In the genomic region with DNA sequence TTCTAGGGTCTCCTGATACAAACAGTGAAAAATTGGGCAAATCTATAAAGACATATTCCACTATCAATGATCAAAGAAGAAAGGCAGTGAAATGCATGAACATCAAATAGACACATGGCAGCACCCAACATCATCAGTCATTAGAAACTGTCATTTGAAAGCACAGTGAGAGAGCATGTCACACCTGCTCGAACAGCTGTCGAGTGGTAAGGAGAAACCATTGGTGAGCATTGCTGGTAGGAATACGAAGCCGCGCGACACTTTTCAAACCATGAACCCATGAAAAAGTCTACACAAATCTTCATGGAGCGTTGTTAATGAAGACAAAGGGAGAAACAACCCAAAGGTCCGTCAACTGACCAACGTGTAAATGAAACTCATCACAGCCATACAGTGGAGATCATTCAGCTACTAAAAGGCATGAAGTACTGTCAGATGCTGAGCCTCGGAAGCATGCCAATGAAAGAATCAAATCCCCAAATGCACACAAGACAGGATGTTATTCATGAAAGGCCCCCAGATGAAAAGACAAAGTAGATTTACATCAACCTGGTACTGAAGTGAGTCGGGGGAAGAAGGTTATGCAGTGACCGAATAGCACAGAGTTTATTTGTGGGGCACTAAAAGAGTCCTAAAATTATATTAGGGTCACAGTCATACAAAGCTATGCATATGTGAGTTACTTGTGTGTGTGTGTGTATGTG, we compare ENCODE assay signal across 24 mouse cellular contexts. TPM values are rescaled to one million over a fixed set of nuclear protein-coding genes. Genes with fewer than 3 reads are reported as not detected.
DNase-seq lines count a peak whose midpoint lies in the region; ATAC-seq and TF ChIP-seq lines count a peak whose summit lies in the region.
"Had no signal": no experiment of that assay in that cellular context is flagged by ENCODE, and none has a peak within 500 bp of the region (broad histone marks: within the 10 kb centered on the region; RNA-seq: fewer than 3 reads in every experiment).

No protein-coding gene starts in this region.

- H3K4me3 ChIP-seq in thymus, adult 2 months (ENCODE audit: control insufficient read depth, insufficient read depth, low read length): no peak overlapping the region
- H3K4me3 ChIP-seq: forebrain, embryonic 10.5 days; forebrain, embryonic 13.5 days; heart, embryonic 12.5 days; heart, embryonic 15.5 days had no signal

- WGBS in thymus, adult 2 months: 81% methylated on average over 12 of the region's 12 CpGs

- no peak overlapping the region for H3K27ac ChIP-seq in thymus, adult 2 months (ENCODE audit: control insufficient read depth, insufficient read depth, low read length)
- H3K27ac ChIP-seq: forebrain, embryonic 10.5 days; forebrain, embryonic 13.5 days; heart, embryonic 15.5 days; hindbrain, embryonic 14.5 days; hindbrain, postnatal 0 days had no signal

- ATAC-seq in CD4-positive, CD25-positive, alpha-beta regulatory T cell, adult 4 months: peak; percentile 46
- ATAC-seq: activated CD4-positive, CD25-positive, alpha-beta regulatory T cell, adult 4 months; forebrain, embryonic 13.5 days; forebrain, embryonic 16.5 days; hindbrain, postnatal 0 days; inflammation-experienced regulatory T-cells, adult 6 months had no signal

- TF ChIP-seq POLR2A in thymus, adult 2 months (IDR thresholded peaks at IDR 0.05; ENCODE audit: control insufficient read depth, extremely low read depth, insufficient read depth, low read length, poor library complexity): no peak

- H3K4me1 ChIP-seq in thymus, adult 2 months (replicated peaks; ENCODE audit: control insufficient read depth, insufficient read depth, low read length): peaks cover 8% of the 10 kb centered on the region
- H3K4me1 ChIP-seq: forebrain, embryonic 10.5 days had no signal

- peak; percentile 23 for DNase-seq in thymus, postnatal 14 days
- DNase-seq in thymus, adult 2 months: no peak
- DNase-seq in naive thymus-derived CD4-positive, alpha-beta T cell, adult 2 months (ENCODE audit: low read depth): peak; percentile 71
- DNase-seq in cerebellum, adult 9-10 months: no peak
- DNase-seq in lung, postnatal 14 days: no peak
- DNase-seq: adrenal gland, adult 8-10 months; adrenal gland, postnatal 25 days; cerebellum, adult 11-12 months; cerebellum, adult 8-10 months; cerebellum, postnatal 14 days; gastrocnemius, postnatal 10 days; heart, adult 18-20 months; heart, postnatal 10 days; heart, postnatal 36 days had no signal

- no peak for TF ChIP-seq CTCF in thymus, adult 2 months (IDR thresholded peaks at IDR 0.05; ENCODE audit: borderline replicate concordance, control insufficient read depth, extremely low read depth, insufficient read depth, low read length, poor library complexity)

- no peaks in the 10 kb centered on the region for H3K27me3 ChIP-seq in thymus, adult 2 months (ENCODE audit: control insufficient read depth, insufficient read depth, low read length)
- H3K27me3 ChIP-seq: forebrain, embryonic 13.5 days; heart, embryonic 12.5 days; heart, embryonic 15.5 days had no signal

- no peaks in the 10 kb centered on the region for H3K36me3 ChIP-seq in thymus, adult 2 months (ENCODE audit: control insufficient read depth, insufficient read depth, low read length)
- H3K36me3 ChIP-seq: forebrain, embryonic 10.5 days; heart, embryonic 12.5 days; heart, embryonic 15.5 days had no signal

RNA-seq across cellular contexts. Expression of gene Ripor2, which starts 5.4 kb away (rescaled TPM):
- 34.3 and 36.5 TPM in 2 replicates for polyA plus RNA-seq in thymus, adult 2 months (2012; rRNA removed)
- 100 to 1,000 TPM; 228 to 281 TPM for polyA plus RNA-seq in CD4-positive, CD25-positive, alpha-beta regulatory T cell, adult 4 months (2017; shearing (Covaris generic))

Comparison
In these comparisons a context has a peak if more than half of its experiments do, and no peak if none do; other contexts are left out.
1. DNase-seq: peak in thymus, postnatal 14 days (single experiment) and naive thymus-derived CD4-positive, alpha-beta T cell, adult 2 months (single experiment); none in thymus, adult 2 months (single experiment), cerebellum, adult 9-10 months (single experiment) and lung, postnatal 14 days (single experiment).